Mouse (Mus musculus) bone marrow, adult 2 months (tissue): ENCODE results near the gene Plppr2. TPM values are rescaled to one million over a fixed set of nuclear protein-coding genes. Genes with fewer than 3 reads are reported as not detected.

Experiments
- H3K27ac ChIP-seq: fragments of 200-500 bp; 2 replicates; pipeline ENCODE4 v1.5.1; 2012; ENCODE audit warnings: low read depth, mild to moderate bottlenecking, control low read depth, inconsistent platforms, low read length; ENCODE audit not compliant: control insufficient read depth, poor library complexity, insufficient read depth
- H3K4me1 ChIP-seq: fragments of 200-500 bp; 2 replicates; pipeline ENCODE4 v1.6.1; 2011; ENCODE audit warnings: low read length; ENCODE audit not compliant: control insufficient read depth, insufficient read depth
- H3K4me3 ChIP-seq: fragments of 200-500 bp; replicated peaks from 2 replicates; pipeline ENCODE3; 2011; ENCODE audit warnings: mild to moderate bottlenecking, low read depth, low read length, control low read depth; ENCODE audit not compliant: control insufficient read depth
- CTCF ChIP-seq: fragments of 200-500 bp; IDR thresholded peaks from 2 replicates; pipeline ENCODE4 v1.5.1; 2011; ENCODE audit warnings: low read length, control low read depth; ENCODE audit not compliant: control insufficient read depth, insufficient read depth
- POLR2A ChIP-seq: fragments of 200-500 bp; IDR thresholded peaks from 2 replicates; pipeline ENCODE4 v1.6.1; 2011; ENCODE audit warnings: low read depth, mild to moderate bottlenecking, control low read depth, low read length, borderline replicate concordance; ENCODE audit not compliant: control insufficient read depth
- WGBS: fragments of 180-500 bp; shearing (Covaris S2); methylation state at CpG from one replicate; pipeline ENCODE4 v1.1.7; 2018; 5-methylcytosine and 5-hydroxymethylcytosine counted together
- polyA plus RNA-seq: library from polyadenylated mRNA; stranded (reverse); fragments of >200 nt; gene quantifications from 2 replicates; pipeline ENCODE4 v1.2.4, GENCODE M21; 2011; ENCODE audit warnings: low replicate concordance; ENCODE audit not compliant: missing spikeins, insufficient read depth, insufficient read length

Plppr2 gene
- polyA plus RNA-seq, 1 experiment = 2.1 TPM

DNA sequence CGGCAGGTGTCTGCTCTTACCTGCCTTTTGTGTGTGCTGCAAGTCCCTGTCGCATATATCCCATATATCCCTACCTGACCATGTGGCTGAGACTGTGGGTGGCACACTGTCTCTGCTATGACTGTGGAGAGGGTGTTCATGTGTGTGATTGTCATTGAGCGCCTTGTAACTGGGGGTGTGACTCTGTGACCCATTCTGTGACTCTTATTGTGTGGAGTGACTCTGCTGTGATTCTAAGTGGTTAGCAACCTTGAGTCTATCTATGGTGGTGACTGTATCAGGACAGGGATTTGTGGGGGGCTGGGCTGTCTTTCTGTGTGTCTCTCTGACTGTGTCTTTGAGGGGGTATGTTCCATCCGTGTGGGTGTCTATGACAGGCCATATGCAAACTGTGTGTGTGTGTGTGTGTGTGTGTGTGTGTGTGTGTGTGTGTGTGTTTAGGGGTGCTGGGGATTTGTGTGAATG lies 910 bp downstream of the Plppr2 start:
- WGBS = 86% methylated on average over 4 of the region's 4 CpGs
- H3K4me3 ChIP-seq = no peak overlapping the region
- no peak overlapping the region for H3K27ac ChIP-seq
- H3K4me1 ChIP-seq = no peaks in the 10 kb centered on the region
- TF ChIP-seq CTCF (no peak), POLR2A (no peak)

DNA sequence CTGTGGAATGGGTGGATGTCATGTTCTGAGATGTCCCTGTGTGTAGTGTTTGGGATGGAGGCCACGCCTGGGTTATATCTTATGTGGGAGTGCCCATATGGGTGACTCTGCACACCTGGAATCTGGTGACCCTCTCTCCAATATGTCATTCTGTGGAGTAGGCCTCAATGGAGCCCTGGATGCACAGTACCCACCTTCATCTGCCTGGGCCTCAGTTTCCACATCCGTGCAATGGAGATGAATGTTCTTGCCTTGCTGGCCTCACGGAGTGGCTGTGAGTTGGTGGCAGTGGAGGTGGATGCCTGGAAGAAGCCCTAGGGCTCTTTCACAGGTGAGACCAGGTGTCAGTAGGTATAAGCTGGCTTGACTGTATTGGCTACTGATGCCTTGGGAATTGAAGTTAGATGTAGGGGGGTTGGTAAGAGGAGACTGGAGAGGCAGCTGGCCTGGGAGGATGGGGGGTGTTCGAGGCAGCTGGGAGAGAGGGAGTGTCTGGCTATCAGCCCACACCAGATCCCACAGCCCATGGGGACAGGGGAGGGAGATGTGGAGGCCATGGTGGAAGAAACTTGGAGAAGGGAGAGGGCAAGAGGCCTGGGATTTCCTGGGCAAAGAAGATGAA lies 1.5 kb downstream of the Plppr2 start:
- Histone ChIP-seq H3K4me1 (no peaks in the 10 kb centered on the region), H3K27ac (no peak overlapping the region), H3K4me3 (no peak overlapping the region)
- no peak for TF ChIP-seq CTCF
- no peak for TF ChIP-seq POLR2A
- WGBS = 80% methylated on average over 4 of the region's 4 CpGs

DNA sequence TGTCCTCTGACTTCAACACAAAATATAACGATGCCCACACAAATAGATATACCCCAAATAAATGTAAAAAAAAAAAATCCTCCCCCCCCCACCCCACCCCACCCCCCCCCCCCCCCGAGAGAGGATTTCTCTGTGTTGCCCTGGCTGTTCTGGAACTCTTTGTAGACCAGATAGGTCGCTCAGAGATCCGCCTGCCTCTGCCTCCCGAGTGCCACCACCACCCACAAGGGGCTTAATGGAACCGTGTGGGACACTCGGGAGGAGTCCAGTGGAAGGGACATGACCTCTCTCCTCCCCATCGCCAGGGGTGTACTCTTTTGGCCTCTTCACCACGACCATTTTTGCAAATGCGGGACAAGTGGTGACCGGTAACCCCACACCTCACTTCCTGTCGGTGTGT lies 6.2 kb downstream of the Plppr2 start:
- Histone ChIP-seq H3K27ac (no peak overlapping the region), H3K4me1 (no peaks in the 10 kb centered on the region), H3K4me3 (no peak overlapping the region)
- TF ChIP-seq POLR2A = no peak
- no peak for TF ChIP-seq CTCF
- WGBS = 70% methylated on average over 12 of the region's 12 CpGs

DNA sequence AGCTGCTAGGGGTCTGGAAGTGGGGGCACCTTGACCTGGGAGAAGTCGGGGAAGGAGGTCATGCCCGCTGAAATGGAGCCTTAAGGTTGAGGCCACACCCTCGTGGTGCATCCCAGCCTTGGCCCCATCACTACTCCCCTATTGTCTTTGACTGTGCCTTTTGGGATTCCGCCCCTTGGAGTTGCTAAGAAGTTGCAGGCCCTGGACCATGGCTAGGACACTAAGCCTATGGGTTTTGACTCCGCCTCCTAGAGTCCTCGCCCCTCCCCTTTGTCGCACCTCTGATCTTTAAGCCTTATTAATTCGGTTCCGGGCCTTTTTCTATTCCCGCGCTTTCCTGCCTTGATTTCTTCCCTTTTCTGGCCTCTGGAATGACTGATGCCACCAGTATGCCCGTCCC lies 6.8 kb downstream of the Plppr2 start:
- WGBS = 70% methylated on average over 12 of the region's 12 CpGs
- no peaks in the 10 kb centered on the region for H3K4me1 ChIP-seq
- H3K4me3 ChIP-seq = no peak overlapping the region
- no peak for TF ChIP-seq POLR2A
- TF ChIP-seq CTCF = no peak
- H3K27ac ChIP-seq = no peak overlapping the region

DNA sequence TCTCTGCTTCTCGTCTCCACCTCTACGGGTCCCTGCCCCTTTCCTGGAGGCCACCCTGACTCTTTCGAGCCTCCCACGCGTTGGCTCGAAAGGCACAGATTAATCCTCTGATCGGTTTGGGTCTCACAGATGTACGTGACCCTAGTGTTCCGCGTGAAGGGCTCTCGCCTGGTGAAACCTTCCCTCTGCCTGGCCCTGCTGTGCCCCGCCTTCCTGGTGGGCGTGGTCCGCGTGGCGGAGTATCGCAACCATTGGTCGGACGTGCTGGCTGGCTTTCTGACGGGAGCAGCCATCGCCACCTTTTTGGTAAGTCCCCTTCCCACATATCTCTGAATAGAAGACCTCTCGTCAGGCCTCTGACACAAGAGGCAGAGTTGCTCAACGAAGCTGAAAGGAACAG lies 7.4 kb downstream of the Plppr2 start:
- Histone ChIP-seq H3K4me1 (no peaks in the 10 kb centered on the region), H3K27ac (no peak overlapping the region), H3K4me3 (no peak overlapping the region)
- no peak for TF ChIP-seq POLR2A
- no peak for TF ChIP-seq CTCF
- 55% methylated on average over 23 of the region's 23 CpGs for WGBS

DNA sequence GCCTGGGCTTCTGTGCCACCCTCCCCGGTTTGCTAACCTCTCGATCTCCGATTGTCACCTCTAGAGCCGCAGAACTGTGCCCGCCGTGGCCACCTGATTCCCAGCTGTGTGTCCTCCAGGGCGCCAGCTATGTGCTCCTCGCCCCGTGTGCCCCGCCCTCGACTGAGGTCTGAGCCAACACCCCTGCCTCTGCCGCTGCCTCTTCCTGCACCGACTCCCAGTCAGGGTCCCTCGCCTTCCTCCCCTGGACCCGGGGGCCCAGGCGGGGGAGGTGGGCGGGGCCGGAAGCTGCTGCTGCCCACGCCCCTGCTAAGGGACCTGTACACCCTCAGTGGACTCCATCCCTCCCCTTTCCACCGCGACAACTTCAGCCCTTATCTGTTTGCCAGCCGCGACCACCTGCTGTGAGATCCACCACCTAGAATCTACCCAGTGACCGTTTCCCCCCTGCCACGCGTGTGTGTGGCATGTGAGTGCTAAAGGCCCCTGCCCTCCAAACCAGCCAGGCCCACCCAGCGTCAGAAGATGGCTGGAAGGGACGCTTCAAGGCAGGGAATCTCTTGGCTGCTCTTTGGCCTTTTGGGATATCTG lies 10.8 kb downstream of the Plppr2 start:
- Histone ChIP-seq H3K4me1 (no peaks in the 10 kb centered on the region), H3K4me3 (no peak overlapping the region), H3K27ac (no peak overlapping the region)
- WGBS = 3% methylated on average over 28 of the region's 28 CpGs
- TF ChIP-seq CTCF (no peak), POLR2A (no peak)

DNA sequence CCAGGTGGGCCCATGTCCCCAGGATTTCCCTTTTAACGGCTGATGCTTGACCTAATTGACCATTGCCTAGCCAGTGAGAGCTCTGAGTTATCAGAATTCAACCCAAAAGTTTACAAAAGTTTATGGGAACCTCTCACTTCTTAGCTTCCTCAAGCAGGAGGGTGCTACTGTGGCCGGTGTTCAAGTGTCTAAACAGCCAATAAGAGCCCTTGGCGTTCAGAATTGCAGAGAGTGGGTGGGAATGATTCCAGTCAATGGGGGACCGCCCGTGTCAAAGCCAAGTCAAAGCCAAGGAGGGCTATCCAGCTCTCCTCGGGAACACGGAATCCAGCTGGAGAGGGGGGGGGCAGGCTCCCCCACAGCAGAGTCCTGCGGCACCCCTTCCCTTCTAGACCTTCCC lies 11.3 kb downstream of the Plppr2 start:
- Histone ChIP-seq H3K27ac (no peak overlapping the region), H3K4me3 (no peak overlapping the region), H3K4me1 (no peaks in the 10 kb centered on the region)
- WGBS = 49% methylated on average over 8 of the region's 8 CpGs
- TF ChIP-seq POLR2A (no peak), CTCF (no peak)

DNA sequence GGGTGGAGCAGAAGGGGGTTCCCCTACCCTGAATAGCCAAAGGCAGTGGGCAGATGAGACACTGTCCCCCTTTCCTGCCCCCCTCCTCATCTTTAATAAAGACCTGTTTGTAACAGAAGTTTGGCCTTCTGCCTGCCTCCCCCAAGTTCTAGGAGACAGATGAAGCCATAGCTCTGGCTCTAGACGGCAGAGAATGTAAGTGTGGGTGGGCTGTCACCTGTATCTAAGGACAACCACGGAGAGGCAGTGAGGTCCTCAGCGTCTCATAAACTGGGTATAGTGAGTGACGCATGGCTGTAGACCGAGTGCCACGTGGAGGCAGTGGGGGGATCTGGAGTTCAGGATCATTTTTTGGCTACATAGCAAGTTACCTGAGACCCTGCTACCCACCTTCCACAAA lies 12.0 kb downstream of the Plppr2 start:
- TF ChIP-seq POLR2A (no peak), CTCF (no peak)
- WGBS = 64% methylated on average over 6 of the region's 6 CpGs
- no peak overlapping the region for H3K27ac ChIP-seq
- H3K4me3 ChIP-seq = no peak overlapping the region
- H3K4me1 ChIP-seq = no peaks in the 10 kb centered on the region; the same call in 1 of the 2 replicates
